Mouse (Mus musculus): ENCODE measurements around the gene Rcn3. TPM values are rescaled to one million over a fixed set of nuclear protein-coding genes. Genes with fewer than 3 reads are reported as not detected.
"Not testable (repeated sequence)": the region's sequence is repeated elsewhere in the genome, so short reads cannot be mapped to it uniquely, and the experiment has no call there.

The Rcn3 gene
- total and polyA plus RNA-seq, 3 experiments = 0.38 TPM; not detected in 2

DNA sequence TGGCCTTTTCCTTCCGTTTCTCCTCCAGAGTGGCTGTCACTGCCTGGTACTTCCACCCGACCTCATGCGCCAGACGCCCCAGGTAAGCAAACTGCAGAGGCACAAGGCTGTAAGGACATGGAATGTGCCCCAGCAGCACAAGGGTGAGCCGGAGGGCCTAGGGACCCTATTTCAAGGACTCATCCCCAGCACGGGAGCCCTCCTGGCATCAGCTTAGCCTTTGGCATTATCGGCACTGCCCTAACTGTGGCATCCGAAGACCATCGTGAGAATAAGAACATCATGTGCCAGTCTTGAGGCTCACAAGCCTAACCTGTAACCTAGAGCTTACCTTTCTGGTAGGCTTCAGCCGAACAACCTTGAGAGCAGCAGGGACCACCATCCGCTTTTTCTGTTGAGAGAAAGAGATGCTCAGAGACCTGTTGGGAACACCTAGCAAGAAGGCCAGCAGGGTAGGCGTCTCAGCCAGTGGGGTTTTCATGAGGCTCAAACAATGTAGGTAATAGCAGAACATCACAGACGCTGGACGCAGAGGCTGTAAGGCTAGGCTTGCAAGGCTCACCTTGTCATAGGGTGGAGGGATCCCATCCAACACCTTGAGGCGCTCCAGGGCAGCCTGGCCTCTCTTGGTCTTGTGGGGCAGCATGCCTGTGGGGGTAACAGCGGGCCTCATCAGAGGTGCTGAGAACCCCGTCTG, 34.3 kb upstream of the Rcn3 start:
- Histone ChIP-seq H3K27me3 (replicated peaks) (no peaks in the 10 kb centered on the region), H3K79me2 (replicated peaks; ENCODE audit: control insufficient read depth, extremely low read depth, insufficient read depth, poor library complexity, severe bottlenecking) (peaks cover 44% of the 10 kb centered on the region), H3K36me3 (replicated peaks in 1 of 2; ENCODE audit: control insufficient read depth in 1 of 2, insufficient read depth in 1 of 2, low read length in 1 of 2) (peaks cover 40 to 56% of the 10 kb centered on the region in 2 experiments), H3K4me1 (ENCODE audit: control insufficient read depth in 1 of 2, insufficient read depth in 2 of 2) (peaks cover 12 to 37% of the 10 kb centered on the region in 2 experiments), H3K4me3 (replicated peaks in 1 of 3; ENCODE audit: low read depth in 2 of 3, low read length in 2 of 3, poor library complexity in 1 of 3) (peak overlapping the region; percentile 93 to 100 (median 94)), H3K9me3 (replicated peaks; ENCODE audit: low read length) (no peaks in the 10 kb centered on the region), H3K27ac (ENCODE audit: insufficient read depth, low read depth) (peak overlapping the region; percentile 93), H3K4me2 (ENCODE audit: insufficient read depth, low read depth, poor library complexity, severe bottlenecking) (peak overlapping the region; percentile 68), H3K9ac (ENCODE audit: insufficient read depth, low read depth) (peak overlapping the region; percentile 100)
- dilution Hi-C loops (cut with MboI; ENCODE audit: extremely low pct_ligation_motif_present, extremely low pct_unique_long_range_greater_than_20kb, low sequenced_read_pairs) = no loop called here
- in situ Hi-C loops (cut with MboI; ENCODE audit: low pct_ligation_motif_present, low pct_unique_long_range_greater_than_20kb, low sequenced_read_pairs) = loop anchor here (5.0 kb wide), 1 partner anchor 44 kb away; no protein-coding TSS in a partner anchor
- TF ChIP-seq USF1 (IDR thresholded peaks at IDR 0.05; ENCODE audit: low read depth, low read length) (no peak), RAD21 (IDR thresholded peaks at IDR 0.05; ENCODE audit: low read depth, low read length) (no peak), PAX5 (IDR thresholded peaks at IDR 0.05; ENCODE audit: low read length) (no peak), E2F4 (IDR thresholded peaks at IDR 0.05; ENCODE audit: insufficient replicate concordance, low read depth, low read length) (no peak), IRF4 (IDR thresholded peaks at IDR 0.05; ENCODE audit: low read depth, low read length) (no peak), ETS1 (conservative IDR thresholded peaks at IDR 0.05; ENCODE audit: low read depth, low read length) (no peak), SMC3 (IDR thresholded peaks at IDR 0.05; ENCODE audit: low read depth, low read length) (no peak), ZNF384 (IDR thresholded peaks at IDR 0.05; ENCODE audit: low read depth, low read length) (no peak), UBTF (IDR thresholded peaks at IDR 0.05; ENCODE audit: low read depth, low read length) (no peak), CHD1 (IDR thresholded peaks at IDR 0.05; ENCODE audit: low read depth, low read length) (0 out of 2 replicates have a peak, but pooled peaks have one; percentile 79), GABPA (IDR thresholded peaks at IDR 0.05; ENCODE audit: insufficient replicate concordance, low read depth, low read length) (no peak), CTCF (conservative IDR thresholded peaks at IDR 0.05 in 1 of 2, IDR thresholded peaks at IDR 0.05 in 1 of 2; ENCODE audit: low read depth in 2 of 2, low read length in 2 of 2) (no peak), TCF12 (IDR thresholded peaks at IDR 0.05; ENCODE audit: low read depth, low read length) (no peak), ZMIZ1 (IDR thresholded peaks at IDR 0.05; ENCODE audit: low read depth, low read length) (peak; percentile 24; the same call in 1 of the 2 replicates), KAT2A (IDR thresholded peaks at IDR 0.05; ENCODE audit: insufficient replicate concordance, low read length) (0 out of 2 replicates have a peak, but pooled peaks have one; percentile 16), ELF1 (IDR thresholded peaks at IDR 0.05; ENCODE audit: low read depth, low read length) (no peak), RCOR1 (conservative IDR thresholded peaks at IDR 0.05; ENCODE audit: low read depth, low read length) (no peak), ZC3H11A (IDR thresholded peaks at IDR 0.05; ENCODE audit: low read depth, low read length) (no peak)
- DNase-seq (ENCODE audit: extremely low read depth) = no peak

- H3K4me3 ChIP-seq (replicated peaks in 1 of 3; ENCODE audit: low read depth in 2 of 3, low read length in 2 of 3, poor library complexity in 1 of 3) = peak overlapping the region in 2 of 3 experiments; percentile 93 to 100
- DNase-seq (ENCODE audit: extremely low read depth); H3K9me3 ChIP-seq (replicated peaks; ENCODE audit: low read length); dilution Hi-C loops (cut with MboI; ENCODE audit: extremely low pct_ligation_motif_present, extremely low pct_unique_long_range_greater_than_20kb, low sequenced_read_pairs); H3K27me3 ChIP-seq (replicated peaks): not testable (repeated sequence)
- in situ Hi-C loops (cut with MboI; ENCODE audit: low pct_ligation_motif_present, low pct_unique_long_range_greater_than_20kb, low sequenced_read_pairs) = loop anchor here (5.0 kb wide), 1 partner anchor 43 kb away; no protein-coding TSS in a partner anchor
- H3K27ac ChIP-seq (ENCODE audit: insufficient read depth, low read depth) = peak overlapping the region; percentile 93; the same call in 1 of the 2 replicates
- H3K4me1 ChIP-seq (ENCODE audit: control insufficient read depth in 1 of 2, insufficient read depth in 2 of 2) = peaks cover 12 to 43% of the 10 kb centered on the region in 2 experiments
- H3K36me3 ChIP-seq (replicated peaks in 1 of 2; ENCODE audit: control insufficient read depth in 1 of 2, insufficient read depth in 1 of 2, low read length in 1 of 2) = peaks cover 46 to 58% of the 10 kb centered on the region in 2 experiments
- peaks cover 44% of the 10 kb centered on the region for H3K79me2 ChIP-seq (replicated peaks; ENCODE audit: control insufficient read depth, extremely low read depth, insufficient read depth, poor library complexity, severe bottlenecking)
- peak; percentile 1; the same call in 1 of the 2 replicates for TF ChIP-seq POLR2A (IDR thresholded peaks at IDR 0.05; ENCODE audit: low read depth, low read length)
- peak overlapping the region; percentile 68 for H3K4me2 ChIP-seq (ENCODE audit: insufficient read depth, low read depth, poor library complexity, severe bottlenecking)
- peak overlapping the region; percentile 100; the same call in 1 of the 2 replicates for H3K9ac ChIP-seq (ENCODE audit: insufficient read depth, low read depth)
These were observed 33.6 kb upstream of the Rcn3 start for GRCm38 (mm10) chr7:45125649-45126048.

All from CH12.LX (cell line).